Mouse (Mus musculus) limb, embryonic 14.5 days (tissue): ENCODE data around the gene 2700049A03Rik. TPM values are rescaled to one million over a fixed set of nuclear protein-coding genes. Genes with fewer than 3 reads are reported as not detected.
A peak's percentile ranks its signal among the peaks of the same experiment; 100 is the strongest.

ENCODE experiments used
- ATAC-seq: fragments of 200-750 bp; cut with Nextera tagmentation; 2 replicates; pipeline ENCODE4 v1.8.0; 2017; ENCODE audit warnings: low read depth, moderate number of reproducible peaks, moderate TSS enrichment; ENCODE audit not compliant: low FRiP score
- DNase-seq: peaks from one replicate; pipeline ENCODE4 v3.0.0-alpha.2; 2015; ENCODE audit warnings: low spot score
- H3K27ac ChIP-seq: fragments of 300-500 bp; sonication (generic); replicated peaks from 2 replicates; pipeline ENCODE4 v1.5.1; 2014; ENCODE audit warnings: low read depth, mild to moderate bottlenecking, low read length, moderate library complexity, mixed read lengths
- H3K27me3 ChIP-seq: fragments of 300-500 bp; sonication (generic); 2 replicates; pipeline ENCODE4 v1.6.1; 2014; ENCODE audit warnings: low read length, mixed read lengths; ENCODE audit not compliant: control insufficient read depth, insufficient read depth
- H3K36me3 ChIP-seq: fragments of 300-500 bp; sonication (generic); 2 replicates; pipeline ENCODE4 v1.6.1; 2014; ENCODE audit warnings: mild to moderate bottlenecking, low read length, moderate library complexity, mixed read lengths; ENCODE audit not compliant: control insufficient read depth, insufficient read depth
- H3K4me1 ChIP-seq: fragments of 300-500 bp; sonication (generic); 2 replicates; pipeline ENCODE4 v1.6.1; 2014; ENCODE audit warnings: antibody characterized with exemption, low read length, mixed read lengths; ENCODE audit not compliant: control insufficient read depth, insufficient read depth
- H3K4me2 ChIP-seq: fragments of 300-500 bp; sonication (generic); replicated peaks from 2 replicates; pipeline ENCODE4 v1.6.1; 2014; ENCODE audit warnings: low read depth, mild to moderate bottlenecking, low read length, moderate library complexity; ENCODE audit not compliant: severe bottlenecking
- H3K4me3 ChIP-seq: fragments of 300-500 bp; sonication (generic); replicated peaks from 2 replicates; pipeline ENCODE4 v1.5.1; 2014; ENCODE audit warnings: low read length
- H3K9ac ChIP-seq: fragments of 300-500 bp; sonication (generic); 2 replicates; pipeline ENCODE4 v1.6.1; 2014; ENCODE audit warnings: mild to moderate bottlenecking, low read depth, low read length, moderate library complexity; ENCODE audit not compliant: severe bottlenecking
- H3K9me3 ChIP-seq: fragments of 300-500 bp; sonication (generic); 2 replicates; pipeline ENCODE4 v1.6.1; 2016; ENCODE audit warnings: low read length; ENCODE audit not compliant: control insufficient read depth
- POLR2A ChIP-seq: fragments of 200-500 bp; IDR thresholded peaks from 2 replicates; pipeline ENCODE4 v1.8.0; 2012; ENCODE audit warnings: inconsistent platforms, mild to moderate bottlenecking, moderate library complexity, borderline replicate concordance; ENCODE audit not compliant: insufficient read depth, insufficient read length; ENCODE audit errors: extremely low read depth
- WGBS: fragments of 180-500 bp; shearing (Covaris S2); extraction: QIAGEN DNeasy Blood & Tissue Kit; methylation state at CpG from one replicate; pipeline ENCODE4 v1.1.7; 2014; 5-methylcytosine and 5-hydroxymethylcytosine counted together
- polyA plus RNA-seq, 2 experiments: library from polyadenylated mRNA; depleted of rRNA in 1 of 2; stranded (reverse) in 1 of 2; unstranded in 1 of 2; fragments of >200 nt; fragmentation: Nextera tagmentation in 1 of 2; extraction: Ambion mirVana in 1 of 2; gene quantifications; 2 replicates each; pipeline versions ENCODE4 v1.2.1 to v1.2.3; 2012 to 2014

Gene 2700049A03Rik
- polyA plus RNA-seq, 2 experiments = 9.5 to 12.5 TPM

DNA sequence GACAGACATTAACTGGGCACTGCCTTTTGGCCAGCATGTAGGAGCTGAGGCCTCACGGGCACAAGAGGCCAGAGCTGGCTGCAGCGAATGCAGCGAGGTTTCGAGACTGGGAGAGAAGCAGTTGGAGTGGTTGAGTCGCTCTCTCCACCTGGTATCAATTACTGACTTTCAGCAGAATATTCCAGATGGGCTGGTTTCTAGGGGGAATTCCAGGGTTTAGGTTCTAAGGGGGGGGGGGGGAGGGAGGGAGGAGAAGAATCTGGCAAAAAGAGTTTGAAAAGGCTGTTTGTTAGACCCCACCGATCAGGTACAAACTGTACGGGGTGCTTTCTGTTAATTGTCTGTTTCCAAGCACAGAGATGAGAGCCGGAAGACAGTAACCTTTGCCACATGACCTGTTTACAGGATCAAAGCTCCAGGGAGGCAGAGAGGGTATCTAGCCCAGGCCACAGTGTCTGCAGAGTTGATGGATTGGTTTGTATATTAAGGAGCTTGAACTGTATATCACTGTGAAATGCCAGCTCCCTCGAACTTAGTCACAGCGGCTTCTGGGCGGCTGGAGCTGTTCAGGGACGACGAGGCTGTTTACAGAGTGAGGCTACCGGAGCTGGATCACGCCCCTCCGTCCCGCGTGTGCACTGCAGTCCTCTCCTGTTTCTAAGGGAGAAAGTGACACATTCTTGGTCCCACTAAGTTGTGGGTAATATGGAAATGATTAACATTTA lies 121.7 kb downstream of the 2700049A03Rik start:
- H3K4me3 ChIP-seq = no peak overlapping the region
- H3K27ac ChIP-seq = peak overlapping the region; percentile 70
- no peak overlapping the region for H3K9ac ChIP-seq
- peak overlapping the region; percentile 42 for H3K4me2 ChIP-seq
- TF ChIP-seq POLR2A = no peak
- 7% methylated on average over 18 of the region's 18 CpGs for WGBS
- H3K4me1 ChIP-seq = peaks cover 22% of the 10 kb centered on the region
- H3K9me3 ChIP-seq = peaks cover 4% of the 10 kb centered on the region; the same call in 1 of the 2 replicates
- DNase-seq (peak; percentile 74), ATAC-seq (peak; percentile 62; the same call in 1 of the 2 replicates)
- no peaks in the 10 kb centered on the region for H3K36me3 ChIP-seq
- no peaks in the 10 kb centered on the region for H3K27me3 ChIP-seq

- no peaks in the 10 kb centered on the region for H3K4me1 ChIP-seq
- no peak overlapping the region for H3K27ac ChIP-seq
- no peak overlapping the region for H3K9ac ChIP-seq
- H3K4me2 ChIP-seq = no peak overlapping the region
- no peak for DNase-seq
- WGBS = 76% methylated on average over 4 of the region's 4 CpGs
- H3K27me3 ChIP-seq = no peaks in the 10 kb centered on the region
- H3K4me3 ChIP-seq = no peak overlapping the region
- no peak for ATAC-seq
- TF ChIP-seq POLR2A = no peak
- H3K9me3 ChIP-seq = peaks cover 4% of the 10 kb centered on the region; the same call in 1 of the 2 replicates
- H3K36me3 ChIP-seq = no peaks in the 10 kb centered on the region
These were observed 127.6 kb downstream of the 2700049A03Rik start for GRCm38 (mm10) chr12:71264211-71264610.

- H3K4me3 ChIP-seq = no peak overlapping the region
- no peak overlapping the region for H3K27ac ChIP-seq
- H3K27me3 ChIP-seq = no peaks in the 10 kb centered on the region
- H3K4me2 ChIP-seq = no peak overlapping the region
- ATAC-seq = no peak
- no peak for TF ChIP-seq POLR2A
- H3K9ac ChIP-seq = no peak overlapping the region
- no peaks in the 10 kb centered on the region for H3K4me1 ChIP-seq
- H3K9me3 ChIP-seq = no peaks in the 10 kb centered on the region
- DNase-seq = no peak
- no peaks in the 10 kb centered on the region for H3K36me3 ChIP-seq
- WGBS = 88% methylated on average over 7 of the region's 7 CpGs
These were observed 132.7 kb downstream of the 2700049A03Rik start for GRCm38 (mm10) chr12:71269367-71269766.

GRCm38 (mm10) chr12:71271131-71271530 lies 134.5 kb downstream of the 2700049A03Rik start:
- Histone ChIP-seq H3K4me1 (no peaks in the 10 kb centered on the region), H3K4me2 (no peak overlapping the region), H3K9me3 (no peaks in the 10 kb centered on the region), H3K27me3 (no peaks in the 10 kb centered on the region), H3K9ac (no peak overlapping the region), H3K27ac (no peak overlapping the region), H3K4me3 (no peak overlapping the region), H3K36me3 (no peaks in the 10 kb centered on the region)
- DNase-seq (no peak), ATAC-seq (no peak)
- WGBS = 73% methylated on average over 5 of the region's 5 CpGs
- TF ChIP-seq POLR2A = no peak

- Histone ChIP-seq H3K4me1 (no peaks in the 10 kb centered on the region), H3K4me3 (no peak overlapping the region), H3K27me3 (no peaks in the 10 kb centered on the region), H3K9ac (no peak overlapping the region), H3K36me3 (no peaks in the 10 kb centered on the region), H3K4me2 (no peak overlapping the region), H3K9me3 (no peaks in the 10 kb centered on the region), H3K27ac (no peak overlapping the region)
- ATAC-seq (no peak), DNase-seq (no peak)
- 92% methylated on average over 5 of the region's 5 CpGs for WGBS
- no peak for TF ChIP-seq POLR2A
These were observed 138.0 kb downstream of the 2700049A03Rik start for GRCm38 (mm10) chr12:71274519-71275237.
